Mouse (Mus musculus) CH12.LX (cell line): ENCODE measurements around the gene Epha10.
"Not testable (repeated sequence)": the region's sequence is repeated elsewhere in the genome, so short reads cannot be mapped to it uniquely, and the experiment has no call there.

Source experiments
- CTCF ChIP-seq, 2 experiments: IDR thresholded peaks in 1 of 2; conservative IDR thresholded peaks in 1 of 2; 2 replicates each; pipeline ENCODE4 v1.5.1; 2011 to 2012; ENCODE audit warnings: low read depth in 2 of 2, low read length in 2 of 2, improper control_type of control experiment in 1 of 2, inconsistent platforms in 1 of 2, mild to moderate bottlenecking in 1 of 2, moderate library complexity in 1 of 2
- ELF1 ChIP-seq: IDR thresholded peaks from 2 replicates; pipeline ENCODE4 v1.6.1; 2014; ENCODE audit warnings: low read depth, mild to moderate bottlenecking, inconsistent platforms, low read length, improper control_type of control experiment
- HCFC1 ChIP-seq: IDR thresholded peaks from 2 replicates; pipeline ENCODE4 v1.6.1; 2012; ENCODE audit warnings: low read depth, mild to moderate bottlenecking, inconsistent platforms, low read length, improper control_type of control experiment
- JUND ChIP-seq: conservative IDR thresholded peaks from 2 replicates; pipeline ENCODE4 v1.6.1; 2011; ENCODE audit warnings: low read depth, low read length, improper control_type of control experiment
- MAX ChIP-seq: IDR thresholded peaks from 2 replicates; pipeline ENCODE4 v1.6.1; 2011; ENCODE audit warnings: low read length, improper control_type of control experiment
- POLR2A ChIP-seq: IDR thresholded peaks from 2 replicates; pipeline ENCODE4 v1.6.1; 2011; ENCODE audit warnings: low read depth, mild to moderate bottlenecking, improper control_type of control experiment, low read length
- USF2 ChIP-seq: conservative IDR thresholded peaks from 2 replicates; pipeline ENCODE4 v1.6.1; 2011; ENCODE audit warnings: low read depth, low read length, improper control_type of control experiment

DNA sequence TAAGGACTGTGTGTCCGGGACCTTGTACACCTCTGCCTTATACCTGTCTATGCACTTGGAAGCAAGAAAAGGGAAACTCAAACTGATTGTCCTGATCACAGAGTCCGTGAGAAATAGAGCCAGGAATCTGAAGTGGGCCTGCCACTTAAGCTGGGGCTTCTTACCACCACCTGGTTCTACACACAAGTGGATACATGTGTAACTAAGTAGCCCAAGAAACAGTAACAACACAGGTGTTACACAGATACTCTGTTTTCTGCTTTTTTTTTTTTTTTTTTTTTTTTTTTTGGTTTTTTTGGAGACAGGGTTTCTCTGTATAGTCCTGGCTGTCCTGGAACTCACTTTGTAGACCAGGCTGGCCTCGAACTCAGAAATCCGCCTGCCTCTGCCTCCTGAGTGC is 58.5 kb downstream of the Epha10 start, which contains the start of gene Cdca8:
- not testable (repeated sequence) for TF ChIP-seq USF2; ELF1; MAX; CTCF (conservative IDR thresholded peaks at IDR 0.05 in 1 of 2, IDR thresholded peaks at IDR 0.05 in 1 of 2; ENCODE audit: low read depth in 2 of 2, low read length in 2 of 2); POLR2A; HCFC1; JUND
